Mouse (Mus musculus) embryonic fibroblast, embryonic 13.5 days (primary cell): Measurements from ENCODE around the gene Ano2. TPM values are rescaled to one million over a fixed set of nuclear protein-coding genes. Genes with fewer than 3 reads are reported as not detected.

Experiments used
- H3K27ac ChIP-seq: 2 replicates; pipeline ENCODE4 v1.5.1; 2012; ENCODE audit warnings: low read length, control low read depth, inconsistent platforms; ENCODE audit not compliant: insufficient read depth
- H3K4me1 ChIP-seq: 2 replicates; pipeline ENCODE4 v1.6.1; 2011; ENCODE audit warnings: low read length; ENCODE audit not compliant: control insufficient read depth, insufficient read depth
- H3K4me3 ChIP-seq: 2 replicates; pipeline ENCODE4 v1.5.1; 2011; ENCODE audit warnings: mild to moderate bottlenecking, control low read depth, low read length; ENCODE audit not compliant: insufficient read depth
- CTCF ChIP-seq: IDR thresholded peaks from 2 replicates; pipeline ENCODE4 v1.5.1; 2011; ENCODE audit warnings: mild to moderate bottlenecking, control low read depth, low read length, moderate library complexity, borderline replicate concordance; ENCODE audit not compliant: insufficient read depth
- POLR2A ChIP-seq: IDR thresholded peaks from 2 replicates; pipeline ENCODE4 v1.6.1; 2011; ENCODE audit warnings: low read depth, mild to moderate bottlenecking, control low read depth, low read length, moderate library complexity
- polyA plus RNA-seq: library from polyadenylated mRNA; stranded (reverse); fragments of >200 nt; gene quantifications from 2 replicates; pipeline ENCODE4 v1.2.4, GENCODE M21; 2011; ENCODE audit warnings: low read depth; ENCODE audit not compliant: missing spikeins, insufficient read length

Ano2 gene
- polyA plus RNA-seq, 1 experiment: not detected

- Histone ChIP-seq H3K4me3 (no peak overlapping the region), H3K27ac (no peak overlapping the region), H3K4me1 (no peaks in the 10 kb centered on the region)
- TF ChIP-seq CTCF (no peak), POLR2A (no peak)
Observed at GRCm38 (mm10) chr6:125671835-125672234, 18.4 kb upstream of the Ano2 start.

- TF ChIP-seq POLR2A (no peak), CTCF (no peak)
Observed at GRCm38 (mm10) chr6:125678492-125678891, 11.7 kb upstream of the Ano2 start.

GRCm38 (mm10) chr6:125680613-125681012, 9.6 kb upstream of the Ano2 start:
- no peak for TF ChIP-seq CTCF
- TF ChIP-seq POLR2A: no peak
- no peak overlapping the region for H3K4me3 ChIP-seq
- H3K27ac ChIP-seq: no peak overlapping the region
- no peaks in the 10 kb centered on the region for H3K4me1 ChIP-seq

More at GRCm38 (mm10) chr6:125678492-125678891, 11.7 kb upstream of the Ano2 start:
- H3K4me3 ChIP-seq: no peak overlapping the region
- H3K4me1 ChIP-seq: no peaks in the 10 kb centered on the region
- H3K27ac ChIP-seq: no peak overlapping the region

- Histone ChIP-seq H3K4me3 (no peak overlapping the region), H3K4me1 (peaks cover 2% of the 10 kb centered on the region; the same call in 1 of the 2 replicates), H3K27ac (no peak overlapping the region)
- TF ChIP-seq CTCF (no peak), POLR2A (no peak)
Observed at GRCm38 (mm10) chr6:125685420-125685819, 4.8 kb upstream of the Ano2 start.

GRCm38 (mm10) chr6:125687986-125688385, 2.2 kb upstream of the Ano2 start:
- TF ChIP-seq CTCF (no peak), POLR2A (no peak)
- H3K4me1 ChIP-seq: peaks cover 2% of the 10 kb centered on the region; the same call in 1 of the 2 replicates
- no peak overlapping the region for H3K4me3 ChIP-seq
- no peak overlapping the region for H3K27ac ChIP-seq

- TF ChIP-seq CTCF: no peak
- TF ChIP-seq POLR2A: no peak
- no peak overlapping the region for H3K4me3 ChIP-seq
- no peaks in the 10 kb centered on the region for H3K4me1 ChIP-seq
- no peak overlapping the region for H3K27ac ChIP-seq
Observed at GRCm38 (mm10) chr6:125701146-125701545, 10.9 kb downstream of the Ano2 start.

GRCm38 (mm10) chr6:125711261-125711660, 21.0 kb downstream of the Ano2 start:
- TF ChIP-seq POLR2A (no peak), CTCF (no peak)
- no peak overlapping the region for H3K27ac ChIP-seq

GRCm38 (mm10) chr6:125726408-125726807, 36.2 kb downstream of the Ano2 start:
- H3K4me1 ChIP-seq: no peaks in the 10 kb centered on the region
- TF ChIP-seq POLR2A: no peak
- TF ChIP-seq CTCF: no peak
- no peak overlapping the region for H3K4me3 ChIP-seq
- H3K27ac ChIP-seq: no peak overlapping the region

More at GRCm38 (mm10) chr6:125711261-125711660, 21.0 kb downstream of the Ano2 start:
- Histone ChIP-seq H3K4me3 (no peak overlapping the region), H3K4me1 (no peaks in the 10 kb centered on the region)

GRCm38 (mm10) chr6:125727484-125727911, 37.3 kb downstream of the Ano2 start:
- H3K4me3 ChIP-seq: no peak overlapping the region
- no peak for TF ChIP-seq POLR2A
- TF ChIP-seq CTCF: no peak
- H3K4me1 ChIP-seq: no peaks in the 10 kb centered on the region
- H3K27ac ChIP-seq: no peak overlapping the region

- Histone ChIP-seq H3K27ac (no peak overlapping the region), H3K4me1 (no peaks in the 10 kb centered on the region), H3K4me3 (no peak overlapping the region)
- TF ChIP-seq CTCF: no peak
- TF ChIP-seq POLR2A: no peak
Observed at GRCm38 (mm10) chr6:125729471-125729870, 39.3 kb downstream of the Ano2 start.

- no peaks in the 10 kb centered on the region for H3K4me1 ChIP-seq
- no peak overlapping the region for H3K4me3 ChIP-seq
- H3K27ac ChIP-seq: no peak overlapping the region
- no peak for TF ChIP-seq POLR2A
- no peak for TF ChIP-seq CTCF
Observed at GRCm38 (mm10) chr6:125729986-125730535, 39.8 kb downstream of the Ano2 start.
